Mouse (Mus musculus) adrenal gland, postnatal 4 days (tissue): ENCODE results near the gene Calm4. TPM values are rescaled to one million over a fixed set of nuclear protein-coding genes. Genes with fewer than 3 reads are reported as not detected.

Experiments
- DNase-seq, 2 experiments: peaks; one replicate each; pipeline ENCODE4 v3.0.0; 2021 to 2022; ENCODE audit warnings: low spot score in 2 of 2, mixed read lengths in 2 of 2
- total RNA-seq, 2 experiments: library from RNA; stranded (reverse); gene quantifications; 2 replicates each; pipeline ENCODE4 v1.2.3; 2021

Calm4 gene
- total RNA-seq, 2 experiments from 2014 or later: not detected

GRCm38 (mm10) chr13:3856252-3856651 lies 18.7 kb downstream of the Calm4 start:
- no peak for DNase-seq

GRCm38 (mm10) chr13:3861251-3861650 lies 23.7 kb downstream of the Calm4 start:
- no peak for DNase-seq

- DNase-seq: no peak
Observed at GRCm38 (mm10) chr13:3862325-3862724, 24.8 kb downstream of the Calm4 start.

- no peak for DNase-seq
Observed at GRCm38 (mm10) chr13:3862922-3863580, 25.5 kb downstream of the Calm4 start.

GRCm38 (mm10) chr13:3865648-3866354 lies 28.2 kb downstream of the Calm4 start:
- no peak for DNase-seq

- DNase-seq: no peak
Observed at GRCm38 (mm10) chr13:3866355-3867052, 28.9 kb downstream of the Calm4 start.

- no peak for DNase-seq
Observed at GRCm38 (mm10) chr13:3867158-3867557, 29.6 kb downstream of the Calm4 start.

GRCm38 (mm10) chr13:3869901-3870300 lies 32.3 kb downstream of the Calm4 start:
- no peak for DNase-seq

- DNase-seq: no peak
Observed at GRCm38 (mm10) chr13:3872832-3873231, 35.3 kb downstream of the Calm4 start.

GRCm38 (mm10) chr13:3876448-3876847 lies 38.9 kb downstream of the Calm4 start:
- no peak for DNase-seq

GRCm38 (mm10) chr13:3877185-3877584 lies 39.6 kb downstream of the Calm4 start:
- DNase-seq: no peak

- DNase-seq: no peak
Observed at GRCm38 (mm10) chr13:3877679-3878220, 40.2 kb downstream of the Calm4 start.

- no peak for DNase-seq
Observed at GRCm38 (mm10) chr13:3886663-3887062, 49.1 kb downstream of the Calm4 start.

Other genes with a start within 250 kb of the Calm4 start
- gene Fam208b, start 226.6 kb upstream of the Calm4 start, total RNA-seq: 10 to 100 TPM; 28.7 to 31.4 TPM
- 10 to 100 TPM; 14.6 to 16.9 TPM for gene Asb13, start 203.7 kb upstream of the Calm4 start, total RNA-seq
- gene Calml3, start 33.4 kb upstream of the Calm4 start, total RNA-seq: not detected
- not detected for gene Calm5, start 16.4 kb downstream of the Calm4 start, total RNA-seq
- 100 to 1,000 TPM in 1 of 2 experiments, 10 to 100 TPM in 1; 89.3 to 106 TPM for gene Net1, start 80.5 kb downstream of the Calm4 start, total RNA-seq
- gene Tubal3, start 80.5 kb downstream of the Calm4 start, total RNA-seq: not detected
- gene Ucn3, start 107.6 kb downstream of the Calm4 start, total RNA-seq: 1 to 10 TPM in 1 of 2 experiments, not detected in 1; 1.3 TPM
- 10 to 100 TPM in 1 of 2 experiments, 1 to 10 TPM in 1; 2.5 to 14.8 TPM for gene Akr1c14, start 211.3 kb downstream of the Calm4 start, total RNA-seq